Mouse (Mus musculus) heart, adult 2 months (tissue): Measurements from ENCODE around the gene Sipa1l1.

ENCODE experiments used
- CTCF ChIP-seq: fragments of 200-600 bp; IDR thresholded peaks from 2 replicates; pipeline ENCODE4 v1.8.1; 2022; ENCODE audit warnings: antibody characterized with exemption, mild to moderate bottlenecking, moderate library complexity
- EP300 ChIP-seq: fragments of 200-500 bp; IDR thresholded peaks from 2 replicates; pipeline ENCODE4 v1.6.1; 2011; ENCODE audit warnings: low read depth, low read length, control low read depth; ENCODE audit not compliant: insufficient read depth
- POLR2A ChIP-seq: fragments of 200-500 bp; IDR thresholded peaks from 2 replicates; pipeline ENCODE4 v1.6.1; 2011; ENCODE audit warnings: mild to moderate bottlenecking, low read depth, low read length, control low read depth; ENCODE audit not compliant: insufficient read depth

- TF ChIP-seq CTCF (no peak), POLR2A (no peak), EP300 (no peak)
Observed at GRCm38 (mm10) chr12:82367986-82368385, 198.9 kb downstream of the Sipa1l1 start.
